Mouse (Mus musculus) spleen, adult 2 months (tissue): Measurements from ENCODE around the gene Slc9a9.

Experiments
- CTCF ChIP-seq: fragments of 200-500 bp; IDR thresholded peaks from 2 replicates; pipeline ENCODE4 v1.5.1; 2011; ENCODE audit warnings: mild to moderate bottlenecking, inconsistent platforms; ENCODE audit not compliant: insufficient read depth, insufficient read length, insufficient replicate concordance; ENCODE audit errors: extremely low read depth
- POLR2A ChIP-seq: fragments of 200-500 bp; IDR thresholded peaks from 2 replicates; pipeline ENCODE4 v1.6.1; 2011; ENCODE audit warnings: low read depth, low read length, inconsistent platforms

DNA sequence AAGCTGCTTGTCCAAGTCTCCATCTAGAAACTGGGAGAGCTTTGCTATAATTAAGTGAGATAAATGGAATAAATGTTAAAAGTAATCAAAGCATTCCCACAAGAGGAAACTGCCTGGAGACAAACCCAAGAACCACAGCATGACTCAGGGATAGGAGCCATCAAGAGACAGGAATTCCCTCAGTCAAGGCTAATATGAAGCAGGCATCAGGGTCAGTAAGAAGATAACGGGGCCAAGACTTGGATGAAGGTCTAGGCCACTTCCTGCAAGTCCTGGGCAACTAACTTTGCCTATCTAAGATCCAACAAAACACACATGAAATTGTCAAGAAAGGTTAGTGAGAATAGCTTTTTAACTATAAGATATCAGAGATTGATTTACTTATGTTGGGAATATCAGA lies 215.4 kb downstream of the Slc9a9 start:
- TF ChIP-seq CTCF (no peak), POLR2A (no peak)
